Mouse (Mus musculus): Measurements from ENCODE around the gene Tmem29. TPM values are rescaled to one million over a fixed set of nuclear protein-coding genes. Genes with fewer than 3 reads are reported as not detected.

Gene Tmem29
- total RNA-seq, 2 experiments from 2014 or later = 18.8 to 21.0 TPM

Other genes starting within 250 kb of the Tmem29 start
- 2.1 TPM in 1 of 2 replicates, not detected in the other for gene Alas2, start 88.2 kb upstream of the Tmem29 start, total RNA-seq (2014; fragmentation: Nextera tagmentation)
- 0.23 and 4.6 TPM in 2 replicates for gene Alas2, start 88.2 kb upstream of the Tmem29 start, total RNA-seq (2017)
- gene Pfkfb1, start 129.1 kb upstream of the Tmem29 start, total RNA-seq (2014; fragmentation: Nextera tagmentation) = 5.9 and 7.4 TPM in 2 replicates
- gene Pfkfb1, start 129.1 kb upstream of the Tmem29 start, total RNA-seq (2017) = 1.2 and 1.8 TPM in 2 replicates
- 26.0 and 28.3 TPM in 2 replicates for gene Apex2, start 130.7 kb upstream of the Tmem29 start, total RNA-seq (2014; fragmentation: Nextera tagmentation)
- 5.0 and 5.2 TPM in 2 replicates for gene Apex2, start 130.7 kb upstream of the Tmem29 start, total RNA-seq (2017)
- not detected in 2 replicates for gene Tro, start 198.4 kb upstream of the Tmem29 start, total RNA-seq (2014; fragmentation: Nextera tagmentation)
- 0.23 TPM in 1 of 2 replicates, not detected in the other for gene Tro, start 198.4 kb upstream of the Tmem29 start, total RNA-seq (2017)